Mouse (Mus musculus) layer of hippocampus, postnatal 10 days (tissue): Measurements from ENCODE around the gene Dph2. TPM values are rescaled to one million over a fixed set of nuclear protein-coding genes. Genes with fewer than 3 reads are reported as not detected.

Experiments used
- DNase-seq, 2 experiments: peaks; one replicate each; pipeline ENCODE4 v3.0.0; 2021; ENCODE audit warnings: low spot score in 2 of 2
- total RNA-seq, 2 experiments: library from RNA; stranded (reverse); gene quantifications; 2 replicates each; pipeline ENCODE4 v1.2.3; 2021

Dph2 gene
- total RNA-seq, 2 experiments from 2014 or later = 9.6 to 10.6 TPM

DNA sequence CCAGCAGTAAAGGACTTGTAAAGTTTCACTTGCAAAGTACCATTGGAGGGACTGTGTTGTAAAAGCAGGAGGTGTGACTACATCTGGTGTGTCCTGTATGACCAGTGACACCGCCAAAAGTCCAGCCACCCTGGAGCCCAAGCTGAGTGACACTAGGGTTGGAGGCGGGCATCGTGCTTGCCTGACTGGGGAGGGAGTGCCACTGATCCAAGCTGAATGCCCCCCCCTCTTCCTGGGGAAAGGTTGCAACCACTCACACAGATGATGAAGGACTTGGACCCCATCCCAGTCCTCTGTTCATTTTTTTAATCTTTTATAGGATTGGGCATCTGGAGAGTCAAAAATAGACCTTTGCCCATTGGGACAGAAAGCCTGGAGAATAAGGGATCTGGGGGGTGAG lies 50.3 kb downstream of the Dph2 start:
- no peak for DNase-seq

DNA sequence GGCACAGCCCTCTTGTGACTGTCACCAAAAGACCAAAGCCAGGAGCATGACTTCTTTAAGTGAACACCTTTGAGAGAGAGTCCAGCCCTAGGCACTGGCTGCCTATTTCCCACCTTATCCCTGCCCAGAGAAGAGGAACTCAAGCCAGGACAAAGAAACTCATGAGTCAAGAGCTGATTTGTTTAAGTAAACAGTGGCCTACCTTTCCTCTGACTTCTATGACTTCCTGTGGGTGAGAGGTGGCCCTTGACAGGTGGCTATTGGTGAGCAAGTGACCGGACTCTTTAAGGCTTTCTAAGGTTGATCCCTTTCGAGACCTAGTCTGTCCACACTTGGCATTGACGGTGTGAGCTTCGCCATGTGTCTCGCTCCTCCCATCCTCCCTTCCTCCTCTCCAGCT lies 51.0 kb downstream of the Dph2 start:
- no peak for DNase-seq

DNA sequence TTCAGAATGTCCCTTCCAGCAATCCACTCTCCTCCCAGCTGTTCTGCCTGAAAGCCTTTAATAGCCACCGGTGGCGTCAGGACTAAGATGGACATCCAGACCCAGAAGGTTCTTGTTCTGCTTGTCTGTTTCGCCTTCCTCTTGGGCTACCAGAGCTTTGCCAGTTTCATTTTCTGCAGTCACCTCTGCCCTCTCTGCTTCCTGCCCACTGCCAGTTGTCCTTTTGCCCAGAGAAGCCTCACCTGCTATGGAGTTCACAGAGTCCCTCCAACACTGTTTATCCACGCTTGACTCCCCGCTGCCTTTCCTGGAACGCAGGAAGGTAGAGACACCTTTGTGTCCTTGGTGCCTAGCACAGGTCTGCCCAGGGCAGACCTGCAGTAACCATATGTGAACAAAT lies 52.5 kb downstream of the Dph2 start:
- DNase-seq = no peak

Other genes with a start within 250 kb of the Dph2 start
- 10 to 100 TPM; 39.8 to 43.0 TPM for gene Dmap1, start 209.8 kb downstream of the Dph2 start, total RNA-seq
- gene Gm12845, start 167.6 kb downstream of the Dph2 start, total RNA-seq = not detected
- not detected for gene Klf17, start 126.4 kb downstream of the Dph2 start, total RNA-seq
- gene Slc6a9, start 57.5 kb downstream of the Dph2 start, total RNA-seq = 10 to 100 TPM; 33.5 to 33.7 TPM
- 1 to 10 TPM; 1.8 to 2.0 TPM for gene Ccdc24, start 19.5 kb downstream of the Dph2 start, total RNA-seq
- 100 to 1,000 TPM; 122 to 125 TPM for gene B4galt2, start 8.5 kb downstream of the Dph2 start, total RNA-seq
- gene Atp6v0b, start 4.7 kb downstream of the Dph2 start, total RNA-seq = 100 to 1,000 TPM; 386 to 393 TPM
- gene Ipo13, start 23.0 kb upstream of the Dph2 start, total RNA-seq = 100 to 1,000 TPM; 102 TPM
- gene Artn, start 37.7 kb upstream of the Dph2 start, total RNA-seq = 1 to 10 TPM; 1.5 to 1.6 TPM
- gene St3gal3, start 242.9 kb upstream of the Dph2 start, total RNA-seq = 10 to 100 TPM; 37.6 to 38.3 TPM